Mouse (Mus musculus): Measurements from ENCODE around the gene Klc2. TPM values are rescaled to one million over a fixed set of nuclear protein-coding genes. Genes with fewer than 3 reads are reported as not detected.

The Klc2 gene
- polyA plus RNA-seq, 2 experiments = 14.9 to 45.8 TPM

DNA sequence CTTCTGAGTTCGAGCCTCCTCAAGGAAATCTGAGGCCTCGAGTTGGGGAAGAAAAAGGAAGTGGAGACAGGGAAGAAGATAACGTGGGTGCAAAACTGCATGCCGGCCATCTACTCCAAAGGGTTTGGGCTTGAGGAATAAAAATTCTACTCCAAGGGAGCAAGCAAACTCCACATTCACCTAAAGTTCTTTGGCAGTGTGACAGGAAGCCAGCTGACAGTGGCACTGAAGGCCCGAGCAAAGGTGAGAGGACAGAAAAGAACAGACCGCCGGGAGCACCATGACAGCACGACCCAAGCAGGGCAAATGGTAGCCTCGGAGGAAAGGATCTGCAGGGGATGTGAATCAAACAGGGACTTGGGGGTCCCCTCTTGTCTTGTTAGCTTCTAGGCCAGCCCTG, 12.3 kb downstream of the Klc2 start:
- TF ChIP-seq POLR2A (IDR thresholded peaks at IDR 0.05; ENCODE audit: borderline replicate concordance, extremely low read depth, insufficient read depth, insufficient read length) = no peak
- H3K4me3 ChIP-seq (replicated peaks; ENCODE audit: low read length) = peak overlapping the region; percentile 80
- no peak for ATAC-seq (ENCODE audit: low FRiP score, low read depth)
- peak overlapping the region; percentile 88 for H3K9ac ChIP-seq (ENCODE audit: low read depth, low read length, severe bottlenecking)
- H3K4me1 ChIP-seq (ENCODE audit: control insufficient read depth, insufficient read depth, low read length) = peaks cover 9% of the 10 kb centered on the region
- H3K36me3 ChIP-seq (ENCODE audit: control insufficient read depth, insufficient read depth, low read length) = peaks cover 77% of the 10 kb centered on the region
- WGBS = 18% methylated on average over 9 of the region's 9 CpGs
- peak overlapping the region; percentile 94 for H3K4me2 ChIP-seq (replicated peaks; ENCODE audit: low read depth, low read length, severe bottlenecking)
- peak overlapping the region; percentile 97 for H3K27ac ChIP-seq (replicated peaks; ENCODE audit: low read depth, low read length)
- no peaks in the 10 kb centered on the region for H3K9me3 ChIP-seq (ENCODE audit: control insufficient read depth, low read length)
- no peaks in the 10 kb centered on the region for H3K27me3 ChIP-seq (ENCODE audit: control insufficient read depth, insufficient read depth, low read length)
- no peak for DNase-seq (ENCODE audit: low spot score)

- Histone ChIP-seq H3K36me3 (ENCODE audit: control insufficient read depth, insufficient read depth, low read length) (peaks cover 44% of the 10 kb centered on the region), H3K4me1 (ENCODE audit: control insufficient read depth, insufficient read depth, low read length) (peaks cover 38% of the 10 kb centered on the region), H3K9me3 (ENCODE audit: control insufficient read depth, low read length) (no peaks in the 10 kb centered on the region), H3K27me3 (ENCODE audit: control insufficient read depth, insufficient read depth, low read length) (no peaks in the 10 kb centered on the region), H3K4me3 (replicated peaks; ENCODE audit: low read length) (peak within 1 kb of the TSS; percentile 74), H3K27ac (replicated peaks; ENCODE audit: low read depth, low read length) (no peak within 1 kb of the TSS), H3K4me2 (replicated peaks; ENCODE audit: low read depth, low read length, severe bottlenecking) (peak within 1 kb of the TSS; percentile 99), H3K9ac (ENCODE audit: low read depth, low read length, severe bottlenecking) (peak within 1 kb of the TSS; percentile 90)
- WGBS = 5% methylated on average over 29 of the region's 48 CpGs
- no peak for TF ChIP-seq POLR2A (IDR thresholded peaks at IDR 0.05; ENCODE audit: borderline replicate concordance, extremely low read depth, insufficient read depth, insufficient read length)
- ATAC-seq (ENCODE audit: low FRiP score, low read depth) (peak; percentile 72), DNase-seq (ENCODE audit: low spot score) (peak; percentile 61)
Observed at GRCm38 (mm10) chr19:5098363-5099143, 19.8 kb downstream of the Klc2 start, which contains the start of gene Cnih2. Cnih2 (minus strand) TSS chr19:5098521.

DNA sequence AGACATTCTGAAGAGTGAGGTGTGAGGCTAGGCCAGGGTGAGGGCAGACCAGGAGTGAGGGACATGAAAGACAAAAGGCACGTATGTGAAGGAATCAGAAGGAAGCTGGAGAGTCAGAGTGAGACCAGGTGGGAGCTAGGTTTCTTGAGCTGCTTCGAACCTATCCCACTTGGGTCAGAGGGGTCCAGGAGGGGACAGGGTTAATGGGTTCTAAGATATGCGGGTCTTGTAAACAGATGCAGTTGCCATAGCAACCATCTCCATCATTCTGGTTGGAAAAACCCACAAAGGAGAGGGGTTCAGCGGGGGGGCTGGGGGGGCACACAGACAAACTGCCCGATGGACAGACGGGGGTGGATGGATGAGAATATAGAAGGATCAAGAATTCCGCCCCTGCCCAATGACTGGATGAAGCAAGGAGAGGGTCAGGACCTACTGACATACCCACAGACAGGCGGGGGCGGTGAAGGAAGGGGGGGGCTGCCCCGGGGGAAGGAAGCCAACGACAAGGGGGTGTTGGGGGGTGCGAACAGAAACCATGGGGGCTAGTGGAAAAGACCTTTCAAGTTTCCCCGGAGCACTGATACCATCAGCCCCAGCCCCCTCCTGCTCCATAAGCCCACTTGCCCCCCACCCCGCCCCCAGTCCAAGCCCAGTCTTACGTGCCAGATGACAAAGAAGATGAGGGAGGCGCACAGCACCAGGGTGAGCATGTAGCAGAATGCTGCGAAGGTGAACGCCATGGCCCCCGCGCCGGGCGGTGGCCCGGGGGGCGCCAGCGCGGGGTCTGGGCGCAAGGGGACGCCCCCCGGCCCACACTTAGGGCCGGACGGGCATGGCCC, 20.6 kb downstream of the Klc2 start:
- Histone ChIP-seq H3K9me3 (ENCODE audit: control insufficient read depth, low read length) (no peaks in the 10 kb centered on the region), H3K27me3 (ENCODE audit: control insufficient read depth, insufficient read depth, low read length) (no peaks in the 10 kb centered on the region), H3K9ac (ENCODE audit: low read depth, low read length, severe bottlenecking) (peak overlapping the region; percentile 90), H3K4me3 (replicated peaks; ENCODE audit: low read length) (peak overlapping the region; percentile 74), H3K4me1 (ENCODE audit: control insufficient read depth, insufficient read depth, low read length) (peaks cover 38% of the 10 kb centered on the region), H3K36me3 (ENCODE audit: control insufficient read depth, insufficient read depth, low read length) (peaks cover 44% of the 10 kb centered on the region), H3K4me2 (replicated peaks; ENCODE audit: low read depth, low read length, severe bottlenecking) (peak overlapping the region; percentile 99), H3K27ac (replicated peaks; ENCODE audit: low read depth, low read length) (no peak overlapping the region)
- no peak for DNase-seq (ENCODE audit: low spot score)
- WGBS = 5% methylated on average over 25 of the region's 31 CpGs
- no peak for ATAC-seq (ENCODE audit: low FRiP score, low read depth)
- no peak for TF ChIP-seq POLR2A (IDR thresholded peaks at IDR 0.05; ENCODE audit: borderline replicate concordance, extremely low read depth, insufficient read depth, insufficient read length)

DNA sequence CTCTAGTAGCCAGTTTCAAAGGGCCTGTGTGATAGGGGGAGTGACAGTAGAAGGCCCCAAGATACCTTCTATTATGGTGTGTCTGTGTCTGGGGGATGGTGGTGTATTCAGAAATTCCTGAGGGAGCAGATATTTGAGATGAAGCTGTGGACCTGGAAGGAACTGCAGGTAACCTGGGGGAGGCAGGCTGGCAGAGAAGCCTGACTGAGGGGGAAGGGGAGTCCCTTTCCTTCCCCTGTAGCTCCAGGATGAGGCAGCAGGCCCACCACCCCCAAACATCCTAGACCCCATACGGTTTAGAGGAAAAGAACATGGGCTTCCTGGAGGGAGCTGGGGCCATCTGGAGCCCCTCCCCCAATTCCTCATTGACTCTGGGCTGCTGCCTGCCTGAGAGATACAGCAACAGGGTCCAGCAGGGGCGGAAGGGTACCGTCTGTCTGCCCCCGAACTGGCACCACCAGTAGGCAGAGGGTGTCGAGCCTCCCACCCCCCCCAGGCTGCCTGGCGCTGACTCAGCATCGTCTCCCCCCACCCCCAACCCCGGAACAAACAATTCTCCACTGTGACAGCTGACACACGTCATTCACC, 22.4 kb downstream of the Klc2 start:
- Histone ChIP-seq H3K27me3 (ENCODE audit: control insufficient read depth, insufficient read depth, low read length) (no peaks in the 10 kb centered on the region), H3K9me3 (ENCODE audit: control insufficient read depth, low read length) (no peaks in the 10 kb centered on the region), H3K36me3 (ENCODE audit: control insufficient read depth, insufficient read depth, low read length) (peaks cover 44% of the 10 kb centered on the region), H3K4me3 (replicated peaks; ENCODE audit: low read length) (no peak overlapping the region), H3K4me2 (replicated peaks; ENCODE audit: low read depth, low read length, severe bottlenecking) (peak overlapping the region; percentile 99; the same call in 1 of the 2 replicates), H3K4me1 (ENCODE audit: control insufficient read depth, insufficient read depth, low read length) (peaks cover 38% of the 10 kb centered on the region), H3K9ac (ENCODE audit: low read depth, low read length, severe bottlenecking) (peak overlapping the region; percentile 34), H3K27ac (replicated peaks; ENCODE audit: low read depth, low read length) (no peak overlapping the region)
- 7% methylated on average over 9 of the region's 9 CpGs for WGBS
- DNase-seq (ENCODE audit: low spot score) (no peak), ATAC-seq (ENCODE audit: low FRiP score, low read depth) (no peak)
- no peak for TF ChIP-seq POLR2A (IDR thresholded peaks at IDR 0.05; ENCODE audit: borderline replicate concordance, extremely low read depth, insufficient read depth, insufficient read length)

Measured in limb, embryonic 14.5 days (tissue).